Mouse (Mus musculus) gastrocnemius, adult 18-20 months (tissue): ENCODE measurements at regions not wholly inside any gene's neighbourhood (a gene's known extent, or its start where the extent isn't known, plus 50 kb on each side); places are given as distances from the start of the nearest gene placed in this dataset.
A peak's percentile ranks its signal among the peaks of the same experiment; 100 is the strongest.

ENCODE experiments used
- DNase-seq: peaks from one replicate; pipeline ENCODE4 v3.0.0; 2021; ENCODE audit warnings: low spot score

GRCm38 (mm10) chr15:38569011-38569640 is 1143.8 kb downstream of the 4930447A16Rik start:
- no peak for DNase-seq

DNA sequence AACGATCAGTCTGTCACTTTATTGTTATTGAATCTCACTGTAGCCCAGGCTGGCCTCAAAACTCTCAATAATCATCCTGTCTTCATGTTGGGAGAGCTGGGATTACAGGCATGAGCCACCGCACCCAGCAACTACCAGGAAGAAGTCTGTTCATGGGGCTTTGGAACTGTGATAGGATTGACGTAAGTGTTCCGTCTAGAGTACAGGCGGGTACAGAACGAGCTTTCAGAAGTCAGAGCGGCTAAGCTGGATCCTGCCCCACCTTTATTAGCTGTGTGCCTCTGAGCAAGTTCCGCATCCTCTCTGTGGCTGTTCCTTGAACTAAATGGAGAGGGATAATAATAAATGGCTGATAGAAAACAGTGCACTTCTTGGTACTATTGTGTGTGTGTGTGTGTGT is 1144.8 kb downstream of the 4930447A16Rik start:
- no peak for DNase-seq

- no peak for DNase-seq
Observed at GRCm38 (mm10) chr15:38570735-38571134, 1145.4 kb downstream of the 4930447A16Rik start.

GRCm38 (mm10) chr15:38572652-38573051 is 1147.3 kb downstream of the 4930447A16Rik start:
- DNase-seq = no peak

- DNase-seq = no peak
Observed at GRCm38 (mm10) chr15:38574447-38574846, 1149.1 kb downstream of the 4930447A16Rik start.

GRCm38 (mm10) chr15:38575254-38575653 is 1149.9 kb downstream of the 4930447A16Rik start:
- no peak for DNase-seq

- no peak for DNase-seq
Observed at GRCm38 (mm10) chr15:38577691-38578090, 1152.3 kb downstream of the 4930447A16Rik start.

GRCm38 (mm10) chr15:38579481-38579880 is 1154.1 kb downstream of the 4930447A16Rik start:
- DNase-seq = no peak

DNA sequence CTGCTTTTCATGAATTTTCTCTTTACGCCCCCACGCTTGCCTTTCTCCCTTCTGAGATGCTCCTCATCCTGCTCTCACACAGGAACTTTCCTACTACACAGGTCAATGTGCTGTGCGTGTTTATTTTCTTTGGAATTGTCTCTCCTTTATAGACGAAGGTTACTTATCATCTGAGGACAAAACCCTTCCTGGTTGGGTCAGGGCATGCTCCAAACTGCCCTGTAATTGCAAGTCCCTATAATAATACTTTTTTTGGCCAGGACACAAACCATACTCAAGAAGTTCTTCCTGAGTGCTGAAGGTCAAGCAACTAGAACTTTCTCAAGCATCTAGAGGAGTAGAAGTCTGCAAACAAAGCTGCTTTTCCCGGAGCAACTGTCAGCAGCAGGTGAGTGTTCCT is 1158.1 kb downstream of the 4930447A16Rik start:
- no peak for DNase-seq

DNA sequence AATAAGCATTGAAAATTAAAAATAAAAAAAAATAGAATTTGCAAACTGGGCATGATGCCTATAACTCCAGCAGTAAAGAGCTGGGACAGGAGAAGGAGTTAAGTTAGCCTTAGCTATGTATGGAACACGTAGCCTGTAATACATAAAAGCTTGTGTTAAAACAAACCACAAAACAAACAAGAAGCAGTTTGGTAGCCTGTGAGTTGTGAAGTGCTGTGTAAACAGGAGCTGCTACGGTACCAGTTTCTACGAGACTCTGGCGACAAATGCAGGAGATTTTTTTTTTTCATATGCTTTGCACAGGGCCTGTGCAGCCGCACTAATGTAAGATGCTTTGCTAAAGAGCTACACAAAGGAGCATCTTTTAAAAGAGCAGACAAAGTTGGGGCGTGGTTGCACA is 1159.1 kb downstream of the 4930447A16Rik start:
- no peak for DNase-seq

DNA sequence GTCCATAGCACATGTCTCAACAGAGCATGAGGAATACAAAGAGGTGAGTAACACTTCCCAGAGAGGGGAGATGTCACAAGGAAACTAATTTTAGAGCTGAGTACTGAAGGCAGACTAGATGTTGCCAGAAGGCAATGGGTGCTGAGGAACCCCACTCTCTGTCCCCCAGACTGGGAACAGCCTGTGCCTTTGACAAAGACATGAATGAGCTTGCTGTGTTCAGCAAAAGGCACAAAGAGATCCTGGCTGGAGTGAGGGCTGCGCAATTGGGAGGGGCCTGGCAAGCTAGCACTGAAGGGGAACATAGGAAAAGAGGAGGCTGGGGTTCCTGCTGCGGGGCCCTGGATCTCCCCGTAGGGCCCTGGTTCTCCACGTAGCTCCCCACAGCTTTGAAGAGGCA is 1160.3 kb downstream of the 4930447A16Rik start:
- DNase-seq = peak; percentile 10

DNA sequence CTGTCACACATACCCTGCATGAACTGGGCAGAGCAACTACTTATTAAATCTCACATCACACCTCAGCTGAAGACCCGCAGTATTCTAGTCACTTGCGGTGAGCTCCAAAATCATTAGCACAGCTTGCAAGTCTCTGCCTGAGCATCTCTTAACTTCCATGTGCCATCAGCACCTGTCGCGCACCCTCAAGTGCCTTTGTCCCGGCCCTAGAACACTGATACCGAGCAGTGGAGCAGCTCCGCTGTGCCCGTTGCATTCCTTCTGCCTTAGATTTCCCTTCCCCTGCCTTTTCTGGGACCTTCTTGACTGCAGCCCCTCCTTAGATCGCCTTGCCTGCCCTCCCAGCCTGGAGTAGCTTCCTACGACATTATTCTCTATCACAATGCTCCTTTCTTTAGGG is 1161.2 kb downstream of the 4930447A16Rik start:
- DNase-seq = no peak

DNA sequence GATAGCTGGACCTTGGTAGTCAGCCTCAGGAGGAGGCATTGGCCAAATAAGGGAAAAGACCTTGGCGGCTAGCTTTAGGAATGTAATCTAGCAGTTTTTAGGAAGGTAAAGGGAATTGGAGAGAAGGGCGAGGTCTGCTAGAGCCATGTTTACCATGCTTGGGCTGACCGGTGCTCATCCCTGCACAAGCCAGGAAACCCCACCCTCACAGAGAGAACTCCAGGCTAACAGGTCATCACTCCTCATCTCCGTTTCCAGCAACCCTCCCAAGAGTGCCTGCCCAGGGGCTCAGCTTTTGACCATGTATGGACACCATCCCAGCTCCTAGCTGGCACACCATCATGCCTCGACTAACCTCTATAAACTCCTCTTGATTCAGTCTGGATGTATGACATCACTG is 1162.9 kb downstream of the 4930447A16Rik start:
- no peak for DNase-seq

DNA sequence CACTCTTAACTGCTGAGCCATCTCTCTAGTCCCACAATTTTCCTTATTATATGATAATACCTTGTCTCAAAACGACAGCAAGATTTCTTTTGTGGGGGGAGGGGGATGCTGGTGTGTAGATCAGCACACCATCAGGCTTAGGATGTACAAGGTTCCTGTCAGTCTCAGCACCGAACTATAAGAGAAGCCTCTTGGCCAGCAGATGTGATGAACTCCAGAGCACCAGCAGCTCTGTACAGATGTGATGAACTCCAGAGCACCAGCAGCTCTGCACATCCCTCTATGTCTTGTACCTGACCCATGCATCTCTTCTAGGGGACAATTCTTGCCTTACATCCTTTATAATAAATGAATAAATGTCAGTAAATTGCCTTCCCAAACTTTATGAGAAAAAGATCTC is 1163.7 kb downstream of the 4930447A16Rik start:
- DNase-seq = no peak

GRCm38 (mm10) chr15:38589675-38590074 is 1164.3 kb downstream of the 4930447A16Rik start:
- no peak for DNase-seq

DNA sequence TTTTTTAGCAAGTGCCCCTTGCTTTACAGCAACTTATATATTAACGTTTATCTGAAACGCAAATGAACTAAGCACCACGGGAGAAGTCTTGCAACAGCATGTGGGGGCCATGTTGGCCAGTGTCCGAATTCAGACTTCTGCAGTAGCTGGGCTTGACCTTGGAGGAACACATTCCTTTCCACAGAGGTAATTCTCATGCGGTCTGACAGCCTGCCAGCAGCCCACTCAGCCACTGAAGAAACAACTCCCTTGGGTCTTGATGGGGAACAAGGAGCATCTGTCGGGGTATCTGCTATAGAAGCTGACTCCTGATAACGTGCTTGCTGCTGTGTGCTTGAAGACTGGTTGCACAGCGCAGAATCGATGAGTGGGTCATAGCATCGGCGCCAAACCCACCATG is 1168.7 kb downstream of the 4930447A16Rik start:
- peak; percentile 47 for DNase-seq

- DNase-seq = no peak
Observed at GRCm38 (mm10) chr15:38594747-38595146, 1169.4 kb downstream of the 4930447A16Rik start.

DNA sequence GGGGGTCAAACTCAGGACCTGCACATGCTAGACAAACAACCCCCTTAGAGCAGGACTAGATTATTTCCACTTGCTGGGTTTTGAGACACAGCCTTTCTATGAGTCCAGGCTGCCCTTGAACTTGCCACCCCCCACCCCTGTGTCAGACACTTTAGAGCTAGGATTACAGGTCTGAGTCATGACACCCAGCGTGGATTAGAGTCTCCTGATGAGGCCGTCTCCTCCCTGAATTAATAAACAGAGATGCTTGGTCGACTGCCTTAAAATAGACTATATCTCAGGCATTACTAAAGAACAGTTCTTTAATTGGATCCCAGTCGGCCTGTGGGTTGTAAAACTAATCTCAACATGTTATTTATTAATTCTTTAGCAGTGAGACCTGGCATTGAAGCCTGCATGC is 1170.5 kb downstream of the 4930447A16Rik start:
- no peak for DNase-seq

DNA sequence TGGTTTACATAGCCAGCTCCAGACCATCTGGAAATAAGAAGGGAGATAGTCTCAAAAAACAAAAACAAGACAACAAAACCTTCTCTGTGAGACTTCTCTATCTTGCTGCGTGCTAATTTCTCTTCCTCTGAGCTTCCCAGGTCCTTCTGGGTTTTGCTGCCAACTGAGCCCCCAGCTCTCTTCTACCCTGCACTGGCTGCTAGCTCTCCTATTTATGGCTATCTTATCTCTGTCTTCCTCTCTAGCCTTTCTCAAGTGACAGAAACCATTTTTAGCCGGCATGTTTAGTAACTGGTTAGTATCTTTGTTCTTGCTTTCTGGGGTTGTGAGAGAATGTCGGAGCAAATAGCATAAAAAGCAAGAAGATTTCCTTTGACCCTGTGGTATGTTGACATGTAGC is 1172.1 kb downstream of the 4930447A16Rik start:
- no peak for DNase-seq

GRCm38 (mm10) chr15:38601436-38601835 is 1176.1 kb downstream of the 4930447A16Rik start:
- DNase-seq = no peak

DNA sequence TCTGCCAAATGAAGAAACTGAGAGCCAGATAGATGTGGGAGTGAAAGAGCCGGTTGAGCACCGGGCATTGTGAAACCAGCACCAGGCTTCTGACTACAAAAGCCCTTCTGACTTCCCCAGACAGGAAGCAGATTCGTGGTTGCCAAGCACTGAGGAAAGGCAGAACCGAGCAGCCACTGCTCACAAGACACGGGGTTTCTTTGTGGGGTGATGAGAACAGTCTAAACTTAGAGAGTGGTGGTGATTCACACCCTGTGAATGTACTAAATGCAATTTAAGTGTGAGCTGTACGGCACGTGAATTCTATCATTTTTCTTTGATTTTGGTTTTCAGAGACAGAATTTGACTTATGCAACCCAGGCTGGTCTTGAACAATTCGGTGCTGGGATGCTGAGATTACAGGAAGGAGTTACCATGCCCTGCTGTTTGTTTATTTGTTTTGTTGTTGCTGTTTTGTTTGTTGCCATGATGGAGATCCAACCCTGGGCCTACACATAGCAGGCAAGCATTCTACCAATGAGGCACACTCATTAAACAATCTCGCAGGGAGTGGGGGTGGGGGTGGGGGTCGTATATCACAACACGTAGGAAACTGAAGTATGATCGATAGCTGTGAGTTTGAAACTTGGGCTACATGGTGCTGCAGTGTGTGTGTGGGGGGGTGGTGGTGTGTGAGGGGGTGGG is 1177.0 kb downstream of the 4930447A16Rik start:
- DNase-seq = no peak

DNA sequence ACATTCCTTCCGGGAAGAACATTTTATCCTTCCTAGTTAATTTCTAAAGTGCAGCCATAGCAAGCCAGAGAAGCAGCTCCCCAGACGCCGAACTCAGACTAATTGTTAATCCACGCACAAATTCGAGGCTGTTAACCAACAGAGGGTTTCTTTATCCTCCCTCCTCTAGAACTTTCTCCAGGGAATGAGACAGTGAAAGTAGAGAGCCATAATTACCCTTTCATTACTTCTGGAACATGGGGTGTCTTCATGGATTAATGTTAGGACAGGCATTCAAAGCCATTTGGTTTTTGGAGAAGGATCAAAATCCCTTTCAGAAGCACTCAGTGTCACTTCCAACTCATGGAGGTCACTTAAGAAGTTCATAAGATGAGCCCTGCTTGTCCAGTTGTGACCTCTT is 1178.6 kb downstream of the 4930447A16Rik start:
- no peak for DNase-seq

DNA sequence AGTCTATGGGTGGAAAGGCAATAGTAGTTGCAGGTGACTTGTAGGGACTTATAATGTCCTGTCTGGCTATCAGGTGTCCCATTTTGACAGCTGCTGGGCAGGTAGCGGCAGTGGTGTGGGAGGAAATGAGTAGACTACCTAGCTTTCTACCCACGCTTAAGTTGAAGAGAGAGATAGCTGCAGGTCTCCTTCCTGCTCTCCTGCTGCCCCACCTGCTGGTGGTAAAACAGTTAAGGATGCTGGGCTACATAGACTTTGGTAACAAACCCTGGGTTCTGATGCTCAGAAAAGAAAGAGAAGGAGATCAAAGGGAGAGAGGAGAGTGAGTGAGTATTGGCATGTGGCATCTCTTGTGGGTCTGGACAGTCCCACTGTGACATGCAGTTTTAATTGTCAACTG is 1182.0 kb downstream of the 4930447A16Rik start:
- DNase-seq = peak; percentile 16
